Mouse (Mus musculus): ENCODE results near the gene Psmd9.

The Psmd9 gene

DNA sequence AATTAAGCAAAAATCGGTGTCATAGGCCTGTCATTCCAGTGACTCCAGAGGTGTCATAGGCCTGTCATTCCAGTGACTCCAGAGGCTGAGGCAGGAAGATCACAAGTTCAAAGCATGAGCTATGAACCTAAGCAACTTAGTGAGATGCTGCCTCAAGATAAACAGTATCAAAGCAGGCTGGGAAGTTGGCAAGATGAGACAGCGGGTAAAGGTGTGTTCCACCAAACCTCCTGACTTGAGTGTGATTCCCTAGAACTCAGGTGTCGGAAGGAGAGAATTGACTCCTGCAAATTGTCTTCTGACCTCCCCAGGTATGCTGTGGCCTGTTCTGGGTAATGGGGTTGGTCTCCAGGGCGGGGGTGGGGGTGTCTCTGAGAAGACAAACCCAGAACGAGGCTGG is at the start of gene Psmd9:
TSS of gene Psmd9 (plus strand) at position 130 of the 400 bp plus-strand sequence.
- DNase-seq: no peak

- no peak for DNase-seq
These were observed 48.5 kb upstream of the Psmd9 start for GRCm38 (mm10) chr5:123120624-123121215.

DNA sequence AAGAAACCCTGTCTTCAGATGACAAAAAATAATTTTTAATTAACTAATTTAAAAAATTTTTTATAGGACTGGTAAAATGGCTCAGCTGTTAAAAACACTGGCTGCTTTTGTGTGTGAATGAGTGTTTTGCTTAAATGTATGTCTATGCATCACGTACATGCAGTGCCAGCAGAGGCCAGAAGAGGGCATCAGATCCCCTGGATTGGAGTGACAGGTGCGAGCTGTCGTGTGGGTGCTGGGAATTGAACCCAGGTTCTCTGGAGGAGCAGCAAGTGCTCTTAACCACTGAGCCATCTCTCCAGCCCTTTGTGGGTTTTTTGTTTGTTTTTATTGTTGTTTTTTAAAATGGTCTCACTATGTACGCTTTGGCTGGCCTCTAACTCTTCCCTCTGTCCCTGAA is 47.0 kb upstream of the Psmd9 start:
- DNase-seq: no peak

DNA sequence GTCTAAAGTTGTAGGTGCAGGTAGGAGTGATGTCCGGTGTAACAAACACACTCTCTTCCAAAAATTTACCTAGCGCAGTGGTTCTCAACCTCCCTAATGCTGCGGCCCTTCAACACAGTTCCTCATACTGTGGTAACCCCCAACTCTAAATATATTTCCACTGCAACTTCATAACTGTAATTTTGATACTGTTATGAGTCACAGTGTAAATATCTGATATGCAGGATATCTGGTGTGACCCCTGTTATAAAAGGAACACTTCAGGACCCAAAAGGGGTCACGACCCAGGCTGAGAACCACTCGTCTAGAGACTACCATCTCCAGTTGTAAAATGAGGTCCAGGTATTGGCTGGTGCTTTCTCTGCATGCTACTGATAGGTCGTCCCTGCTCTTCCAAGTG is 44.1 kb upstream of the Psmd9 start:
- DNase-seq: no peak

DNA sequence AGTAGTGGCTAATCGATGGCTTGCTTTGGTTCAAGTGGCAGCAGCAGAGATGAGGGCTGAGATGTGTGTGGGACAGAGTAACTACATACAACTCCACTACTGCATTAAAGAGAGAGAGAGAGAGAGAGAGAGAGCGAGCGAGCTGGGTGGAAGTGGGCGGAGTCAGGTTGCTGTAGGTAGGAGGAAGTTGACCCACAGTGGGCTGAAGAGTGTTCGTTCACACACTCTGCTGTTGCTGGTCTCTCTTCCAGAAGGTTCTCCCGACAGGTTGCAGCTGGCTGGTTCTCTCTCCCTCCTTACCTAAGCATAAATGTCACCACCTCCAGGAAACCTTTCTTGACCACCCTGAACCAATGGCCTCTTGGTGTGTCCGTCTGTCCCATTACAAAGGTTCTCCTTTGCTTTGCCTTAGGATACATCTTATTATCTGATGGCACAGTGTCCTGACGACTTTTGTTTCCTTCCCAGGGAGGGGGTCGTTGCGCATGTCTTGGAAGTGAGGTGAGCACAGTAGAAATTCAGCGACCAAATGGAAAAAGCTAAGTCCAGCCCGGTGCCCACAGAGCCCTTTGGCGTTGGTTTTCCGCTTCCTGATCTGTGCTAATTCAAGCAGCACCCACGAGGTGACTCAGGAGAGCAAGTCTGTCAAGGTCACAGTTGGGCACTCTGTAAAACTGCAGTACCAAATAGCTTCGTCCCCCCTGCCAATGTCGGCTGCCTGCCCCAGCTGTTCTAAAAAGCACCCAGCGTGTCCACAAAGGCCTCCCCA is 43.4 kb upstream of the Psmd9 start:
- no peak for DNase-seq

DNA sequence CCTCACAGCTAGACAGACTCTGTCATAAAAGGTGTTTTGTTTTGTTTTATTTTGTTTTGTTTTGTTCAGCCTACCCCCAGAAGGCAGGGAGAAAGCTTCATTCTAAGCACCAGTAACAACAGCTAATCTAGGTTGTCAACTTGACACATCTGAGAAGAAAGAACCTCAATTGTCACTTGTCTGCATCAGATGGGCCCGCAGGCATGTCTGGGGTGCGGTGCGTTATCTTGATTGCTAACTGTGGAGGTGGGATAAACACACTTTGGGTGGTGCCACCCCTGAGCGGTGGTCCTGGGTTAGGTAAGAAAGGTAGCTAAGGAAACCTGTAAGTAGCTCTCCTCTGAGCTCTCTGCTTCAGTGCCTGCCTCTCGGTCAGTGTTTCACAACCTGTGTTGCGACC is 42.2 kb upstream of the Psmd9 start:
- DNase-seq: no peak

DNA sequence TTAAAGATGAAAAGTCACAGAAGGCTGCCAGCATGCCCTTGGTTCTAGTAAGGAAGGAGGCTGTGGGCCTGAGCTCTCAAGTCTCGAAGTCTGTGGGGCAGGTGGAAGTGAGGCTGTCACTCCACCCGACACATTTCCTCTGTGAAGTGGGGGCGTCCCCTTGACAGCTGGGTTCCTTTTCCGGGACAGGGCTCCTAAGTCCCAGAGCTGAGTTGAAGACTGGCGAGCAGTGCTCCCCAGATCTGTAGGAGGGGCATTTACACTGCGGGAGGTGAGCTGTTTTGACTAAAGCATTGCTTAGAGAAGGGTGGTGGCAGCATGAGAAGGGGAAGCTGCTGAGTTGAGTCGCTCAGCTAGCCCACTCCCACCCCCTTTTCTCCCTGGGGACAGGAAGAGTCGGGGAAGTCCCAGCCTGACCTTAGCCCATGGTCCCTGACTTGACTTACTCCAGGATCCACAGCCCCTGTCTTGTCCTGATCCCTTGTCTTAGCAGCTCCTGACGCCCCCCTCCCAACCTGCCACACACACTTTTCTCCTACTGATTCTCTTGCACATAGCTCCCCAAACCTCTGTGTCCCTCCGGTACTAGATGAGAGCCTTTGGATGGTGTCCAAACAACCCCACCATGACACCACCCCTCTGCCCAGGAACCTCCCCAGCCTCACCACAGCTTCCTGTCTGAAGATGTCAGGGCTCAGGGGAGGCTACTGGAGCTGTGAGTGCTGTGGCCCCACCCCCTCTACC is 40.6 kb upstream of the Psmd9 start:
- DNase-seq: no peak

DNA sequence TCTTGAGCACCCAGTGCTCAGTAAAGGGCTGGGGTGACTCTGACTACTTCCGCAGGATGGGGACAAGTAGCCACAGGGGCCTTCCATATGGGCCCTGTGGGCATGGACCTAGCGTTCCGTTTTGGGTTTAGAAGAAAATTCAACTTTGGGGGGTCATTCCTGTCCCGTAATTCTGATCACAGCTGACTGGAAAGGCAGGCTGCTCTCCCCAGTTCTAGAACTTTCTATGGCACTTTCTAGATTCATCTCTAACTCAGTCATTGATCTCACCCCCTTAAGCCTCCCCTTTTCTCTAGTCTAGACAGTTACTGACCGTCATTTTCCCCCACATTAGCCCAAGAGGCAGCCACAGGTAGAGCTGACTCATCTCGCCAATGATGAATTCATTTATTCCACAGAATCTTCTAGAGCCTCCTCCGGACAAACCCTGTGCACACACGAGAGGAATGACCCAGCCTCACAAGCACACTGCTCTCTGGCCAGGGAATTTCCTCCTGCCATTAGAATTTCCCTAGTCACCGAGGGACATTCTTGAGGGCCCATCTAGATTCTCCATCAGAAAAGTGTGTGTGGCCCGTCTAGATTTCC is 39.9 kb upstream of the Psmd9 start:
- no peak for DNase-seq

DNA sequence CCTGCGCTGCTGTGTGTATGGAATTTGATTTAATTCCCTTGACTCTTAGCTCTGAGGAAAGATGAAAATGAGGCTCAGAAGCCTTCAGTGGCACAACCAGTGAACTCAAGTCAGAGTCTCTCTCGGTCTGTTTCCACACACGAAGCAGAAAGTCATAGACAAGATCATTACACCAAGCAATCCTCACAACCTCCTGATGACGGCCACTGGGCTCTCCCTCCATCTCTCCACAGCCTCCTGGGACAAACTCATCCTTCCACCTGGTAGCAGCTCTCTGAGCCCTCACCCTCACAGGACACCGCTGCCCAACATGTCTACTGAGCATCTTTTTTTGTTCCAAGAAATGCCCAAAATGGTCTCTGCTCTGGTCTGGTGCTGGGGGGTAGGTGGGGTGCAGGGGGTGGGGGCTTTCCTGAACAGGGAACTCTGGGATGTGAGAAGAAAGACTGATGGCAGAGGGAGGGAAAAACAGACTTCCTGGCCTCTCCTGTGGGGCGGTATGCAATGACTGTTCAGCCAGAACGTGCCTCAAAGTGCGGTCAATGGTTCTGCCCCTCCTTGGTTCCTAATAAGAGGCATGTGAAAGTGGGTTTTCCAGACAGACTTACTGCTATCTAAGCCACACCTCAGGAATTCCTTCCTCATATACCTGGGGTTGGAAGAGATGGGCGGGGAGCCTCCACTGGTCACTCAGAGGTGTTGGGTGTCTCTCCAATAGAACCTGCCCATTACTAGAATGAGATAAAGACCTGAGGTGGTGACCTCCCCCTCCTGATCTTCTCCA is 39.0 kb upstream of the Psmd9 start:
- DNase-seq: no peak

GRCm38 (mm10) chr5:123130814-123131148 is 38.4 kb upstream of the Psmd9 start:
- no peak for DNase-seq

DNA sequence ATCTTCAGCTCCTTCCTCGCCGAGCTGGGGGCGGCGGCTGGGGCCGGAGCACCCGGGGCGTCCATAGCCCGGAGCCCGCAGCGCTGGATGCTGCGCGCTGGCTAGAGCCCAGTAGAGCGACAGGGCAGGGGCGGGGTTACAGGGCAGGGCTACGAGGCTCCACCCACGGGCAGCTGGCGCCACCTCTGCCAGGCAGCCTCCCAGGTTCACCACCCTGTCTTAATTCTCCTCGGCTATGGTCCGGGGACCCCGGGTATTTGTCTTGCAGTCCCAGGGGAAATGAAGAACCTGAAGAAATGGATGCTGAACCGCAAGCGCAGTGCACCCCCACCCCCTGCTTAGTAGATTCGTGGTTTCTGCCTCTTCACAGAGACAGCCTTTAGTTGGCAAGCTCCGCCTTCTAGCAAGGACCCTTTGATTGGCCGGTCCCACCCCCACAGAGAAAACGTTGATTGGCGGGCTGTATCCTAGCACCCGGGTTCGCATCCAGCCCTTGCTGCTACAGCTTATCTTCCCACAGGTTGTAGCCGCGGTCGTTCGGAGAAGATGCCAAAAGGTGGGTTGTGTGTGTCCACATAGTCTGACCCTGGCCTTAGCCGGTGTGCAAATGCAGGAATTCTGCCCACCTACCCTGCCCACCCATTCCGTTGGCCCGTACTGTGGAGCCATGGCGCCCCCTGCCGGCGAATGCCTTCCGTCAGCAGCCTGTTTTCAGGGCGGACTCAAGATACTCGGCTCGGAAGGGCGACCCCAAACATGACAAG is 36.7 kb upstream of the Psmd9 start, which contains the start of gene Rhof:
TSS of gene Rhof (minus strand) at position 385 of the 764 bp plus-strand sequence.
- DNase-seq: peak; percentile 86

DNA sequence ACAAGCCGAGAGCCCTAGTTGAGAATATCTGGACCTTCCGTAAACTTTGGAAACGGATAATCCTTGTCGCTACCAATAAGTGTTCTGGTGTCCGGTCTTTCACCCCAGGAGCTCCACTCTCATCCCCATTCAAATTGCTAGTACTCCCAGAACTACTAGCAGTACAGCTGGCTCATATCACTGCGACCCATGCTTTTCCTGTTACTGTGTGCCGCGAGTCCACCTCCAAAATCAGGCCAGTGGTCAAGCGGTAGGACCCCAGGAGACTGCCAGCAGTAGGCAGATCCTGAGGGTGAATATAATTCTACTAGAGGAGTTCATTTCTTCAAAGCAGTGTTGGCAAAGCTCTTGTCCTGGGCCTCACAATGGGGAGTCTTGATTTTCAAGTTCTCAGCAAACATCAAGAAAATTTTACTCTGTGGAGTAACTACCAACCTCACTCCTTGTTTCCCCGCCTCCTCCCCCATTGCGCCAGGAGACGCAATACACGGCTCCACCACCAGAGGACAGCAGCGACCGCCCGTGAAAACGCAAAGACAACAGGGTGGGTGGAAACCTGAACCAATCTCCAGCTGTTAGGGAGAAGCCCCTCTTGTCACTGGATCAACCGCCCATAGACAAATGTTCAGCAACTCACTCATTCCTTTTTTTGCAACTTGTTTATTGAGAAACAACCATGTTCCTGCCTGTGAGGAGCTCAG is 36.0 kb upstream of the Psmd9 start:
- DNase-seq: peak; percentile 86

- peak; percentile 39 for DNase-seq
These were observed 35.4 kb upstream of the Psmd9 start for GRCm38 (mm10) chr5:123133784-123134143.

- DNase-seq: peak; percentile 61
These were observed 34.9 kb upstream of the Psmd9 start for GRCm38 (mm10) chr5:123134186-123134874.

DNA sequence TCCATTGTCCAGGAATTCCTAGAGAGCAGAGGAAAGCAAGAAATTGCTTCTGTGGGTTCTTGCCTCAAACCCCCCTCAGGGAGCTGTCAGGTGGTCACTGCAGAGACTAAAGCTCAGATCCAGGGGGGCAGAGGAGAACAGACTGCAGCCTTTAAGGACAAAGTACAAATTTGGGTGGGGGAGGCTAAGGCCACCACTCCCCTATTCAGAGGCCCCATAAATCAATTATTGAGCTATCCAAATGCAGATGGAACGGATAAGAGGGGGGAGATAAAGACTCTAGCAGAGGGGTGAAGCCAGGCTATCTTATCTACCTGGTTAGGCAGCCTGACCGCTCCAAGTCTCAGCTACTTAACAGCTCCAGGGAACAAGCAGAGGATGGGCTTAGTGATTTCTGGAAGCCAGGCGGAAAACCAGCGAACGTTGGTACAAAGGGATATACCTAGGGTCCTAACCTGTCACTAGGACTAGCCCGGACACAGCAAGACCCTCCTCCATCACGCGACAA is 34.3 kb upstream of the Psmd9 start:
- DNase-seq: no peak

GRCm38 (mm10) chr5:123135471-123136360 is 33.5 kb upstream of the Psmd9 start:
- peak; percentile 75 for DNase-seq

DNA sequence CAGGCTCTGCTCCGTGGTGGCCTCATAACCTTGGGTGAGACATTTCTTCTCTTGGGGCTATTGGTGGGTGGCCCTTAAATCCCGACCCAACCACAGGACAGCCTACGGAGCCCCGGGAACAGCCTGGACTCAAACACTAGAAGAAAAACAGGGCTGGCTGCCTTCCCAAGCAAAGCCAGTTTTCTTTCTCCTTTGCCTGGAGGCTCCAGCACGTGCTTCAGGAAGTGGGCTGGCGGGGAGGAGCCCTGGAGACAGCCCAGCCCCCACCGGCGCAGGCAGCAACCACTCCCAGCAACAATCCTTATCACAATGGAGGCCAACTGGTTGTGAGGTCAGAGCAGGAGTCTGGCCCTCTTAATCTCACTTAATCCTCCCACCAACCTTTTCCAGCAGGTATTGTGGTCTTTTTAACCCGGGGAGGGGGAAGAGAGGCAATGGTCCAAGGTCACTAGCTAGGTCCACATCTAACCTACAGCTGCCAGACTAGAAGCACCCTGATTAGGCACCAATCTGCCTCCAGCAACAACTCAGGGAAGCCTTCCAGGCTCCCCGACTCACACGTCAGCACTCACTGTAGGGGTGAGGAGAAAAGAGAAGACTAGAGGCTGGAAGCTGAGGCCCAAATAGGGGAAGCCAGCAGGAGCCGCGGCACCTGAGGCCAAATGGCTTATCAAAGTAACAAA is 32.7 kb upstream of the Psmd9 start:
- DNase-seq: peak; percentile 90

DNA sequence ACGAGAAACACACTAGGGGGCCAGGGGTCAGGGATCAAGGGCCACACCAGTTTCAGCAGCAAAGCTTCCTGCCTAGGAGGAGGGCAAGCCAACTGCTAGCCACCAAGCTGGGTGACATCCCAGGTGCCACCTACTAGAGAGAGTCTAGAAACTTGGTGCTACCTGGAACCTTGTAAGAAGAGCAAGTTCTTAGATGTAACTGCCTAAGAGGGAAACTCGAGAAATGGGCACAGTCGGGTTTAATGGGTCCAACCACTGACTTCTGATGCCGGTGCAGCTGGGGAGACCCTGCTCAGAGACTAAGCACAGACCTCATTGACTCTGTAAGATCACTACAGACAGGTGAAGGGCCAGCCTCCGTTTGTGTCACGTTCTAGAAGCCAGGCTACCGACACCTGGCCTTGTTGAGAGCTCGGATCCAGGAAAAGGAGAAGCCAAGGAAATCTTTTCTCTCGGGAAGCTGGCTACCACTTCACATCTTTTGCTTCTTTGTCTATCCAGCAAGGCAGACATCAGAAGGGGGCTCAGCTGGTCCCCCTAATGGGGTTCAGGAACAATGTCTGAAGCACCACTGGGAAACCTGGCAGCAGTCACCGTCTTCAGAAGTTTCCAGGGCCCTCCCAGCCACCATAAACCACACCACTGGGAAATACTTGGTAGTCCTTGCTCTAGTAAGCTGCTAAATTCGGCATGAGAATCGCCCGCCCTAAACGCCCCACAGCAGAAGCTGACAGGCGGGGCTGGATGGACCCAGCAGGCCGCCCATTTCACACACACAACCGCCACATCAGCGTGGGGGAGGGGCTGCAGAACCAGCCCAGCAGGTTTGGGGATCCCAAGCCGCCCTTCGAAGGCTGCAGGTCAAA is 31.9 kb upstream of the Psmd9 start:
- peak; percentile 70 for DNase-seq

Data from right cerebral cortex, adult 18-20 months (tissue).